Mouse (Mus musculus) heart, postnatal 0 days (tissue): ENCODE measurements at regions not wholly inside any gene's neighbourhood (a gene's known extent, or its start where the extent isn't known, plus 50 kb on each side); places are given as distances from the start of the nearest gene placed in this dataset.

Experiments used
- CTCF ChIP-seq: IDR thresholded peaks from 2 replicates; pipeline ENCODE4 v1.5.1; 2016; ENCODE audit warnings: antibody characterized with exemption, control low read depth, low read depth
- EP300 ChIP-seq: IDR thresholded peaks from 2 replicates; pipeline ENCODE4 v1.6.1; 2016; ENCODE audit warnings: antibody characterized with exemption, low read depth

GRCm38 (mm10) chr13:90497573-90497972 lies 407.6 kb downstream of the Atp6ap1l start:
- TF ChIP-seq EP300 = no peak
- TF ChIP-seq CTCF = no peak
